Mouse (Mus musculus) gastrocnemius, adult 2 months (tissue): Measurements from ENCODE around the gene Abcb1a. TPM values are rescaled to one million over a fixed set of nuclear protein-coding genes. Genes with fewer than 3 reads are reported as not detected.

Experiments used
- DNase-seq: peaks from one replicate; pipeline ENCODE4 v3.0.0; 2022
- H3K27ac ChIP-seq: fragments of 200-600 bp; 2 replicates; pipeline ENCODE4 v1.8.1; 2022; ENCODE audit warnings: mild to moderate bottlenecking
- H3K4me3 ChIP-seq: fragments of 200-600 bp; 2 replicates; pipeline ENCODE4 v1.8.1; 2022; ENCODE audit warnings: mild to moderate bottlenecking, moderate library complexity
- CTCF ChIP-seq: fragments of 200-600 bp; IDR thresholded peaks from 2 replicates; pipeline ENCODE4 v1.8.1; 2022; ENCODE audit warnings: antibody characterized with exemption, mild to moderate bottlenecking, moderate library complexity
- intact Hi-C: fragments of 180-260 bp; cut with DNase I; formaldehyde crosslinking; loops from one replicate; pipeline ENCODE4 v1.15.1; 2025
- long read RNA-seq, 2 experiments: library from polyadenylated mRNA; stranded (forward); transcript quantifications; one replicate each; pipeline ENCODE4 v2.0.0; 2021
- total RNA-seq, 2 experiments: library from RNA; stranded (reverse); gene quantifications; 2 replicates each; pipeline ENCODE4 v1.2.3; 2021

Gene Abcb1a
- total RNA-seq, result 1 to 10 TPM; 3.9 to 4.4 TPM
- long read RNA-seq, experiment 1, partial matches to known transcripts, result 2 of 3 reads
- long read RNA-seq, experiment 1, other reads (novel, unspliced or antisense), result 1 of 3 reads
- long read RNA-seq, experiment 2, partial matches to known transcripts, result 0 of 1 reads
- long read RNA-seq, experiment 2, other reads (novel, unspliced or antisense), result 1 of 1 reads

DNA sequence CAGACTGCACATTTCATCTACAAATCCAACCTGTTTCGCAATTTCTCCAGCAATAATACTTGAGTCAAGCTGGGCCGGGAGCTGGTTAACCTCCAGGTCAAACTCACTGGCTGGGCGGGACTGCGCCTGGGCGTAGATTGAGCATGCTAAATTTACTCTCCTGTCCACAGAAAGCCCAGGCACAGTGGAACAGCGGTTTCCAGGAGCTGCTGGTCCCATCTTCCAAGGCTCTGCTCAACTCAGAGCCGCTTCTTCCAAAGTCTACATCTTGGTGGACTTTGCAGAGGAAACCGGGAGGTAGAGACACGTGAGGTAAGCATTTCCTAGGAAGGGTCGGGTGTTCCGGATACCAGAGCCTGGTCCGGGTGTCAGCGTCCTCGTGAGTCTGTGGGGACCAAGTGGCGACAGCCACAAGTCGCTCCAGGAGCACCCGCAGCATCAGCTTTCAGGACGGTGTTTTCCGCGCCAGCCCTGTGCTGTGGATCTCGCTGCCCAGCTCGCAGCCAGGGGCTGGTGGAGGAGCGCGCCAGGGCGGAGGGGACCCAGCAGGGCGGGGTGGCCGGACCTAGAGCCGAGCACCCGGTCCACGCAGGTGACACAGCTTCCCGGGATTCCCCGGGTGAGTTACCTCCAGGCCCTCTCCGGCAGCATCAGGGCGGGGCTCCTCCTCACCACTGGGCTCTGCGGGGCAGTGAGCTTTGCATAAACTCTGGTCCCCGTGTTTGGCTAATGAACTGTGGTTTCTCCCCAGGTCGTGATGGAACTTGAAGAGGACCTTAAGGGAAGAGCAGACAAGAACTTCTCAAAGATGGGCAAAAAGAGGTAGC, at the start of gene Abcb1a:
Gene Abcb1a (plus strand): TSS at position 167 of the 827 bp plus-strand sequence.
- TF ChIP-seq CTCF, result no peak

DNA sequence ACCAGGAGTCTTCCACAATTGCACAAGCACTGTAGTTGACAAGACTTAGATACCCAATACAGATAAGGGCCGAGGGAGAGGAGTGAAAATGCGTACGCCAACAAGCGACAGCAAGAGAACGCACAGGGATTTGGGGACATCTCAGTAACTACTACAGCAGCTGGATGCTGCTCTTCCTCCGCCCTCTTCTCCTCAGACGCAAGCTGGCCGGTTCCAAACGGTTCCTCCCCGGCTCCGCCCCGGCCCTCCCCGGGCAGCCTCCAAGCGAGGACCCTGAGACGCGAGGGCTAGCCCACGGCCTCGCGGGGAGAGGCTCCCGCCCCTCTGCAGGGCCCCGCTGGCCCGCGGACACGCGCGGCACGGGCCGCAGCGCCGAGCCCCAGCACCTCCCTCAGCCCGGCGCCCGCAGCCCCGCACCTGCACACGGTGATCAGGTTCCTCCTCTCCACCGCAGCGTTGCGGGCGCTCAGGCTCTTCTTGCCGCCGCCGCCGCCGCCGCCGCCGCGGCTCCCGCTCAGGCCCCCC, 37.7 kb upstream of the Abcb1a start:
- intact Hi-C loops, result no loop called here
- DNase-seq, result peak; percentile 34
- Histone ChIP-seq H3K4me3 (peak overlapping the region; percentile 88), H3K27ac (peak overlapping the region; percentile 65)
- no peak for TF ChIP-seq CTCF

More for the DNA sequence above, at the start of gene Abcb1a:
- H3K27ac ChIP-seq, result peak within 1 kb of the TSS; percentile 38
- DNase-seq, result peak; percentile 41
- intact Hi-C loops, result no loop called here
- peak within 1 kb of the TSS; percentile 67 for H3K4me3 ChIP-seq

DNA sequence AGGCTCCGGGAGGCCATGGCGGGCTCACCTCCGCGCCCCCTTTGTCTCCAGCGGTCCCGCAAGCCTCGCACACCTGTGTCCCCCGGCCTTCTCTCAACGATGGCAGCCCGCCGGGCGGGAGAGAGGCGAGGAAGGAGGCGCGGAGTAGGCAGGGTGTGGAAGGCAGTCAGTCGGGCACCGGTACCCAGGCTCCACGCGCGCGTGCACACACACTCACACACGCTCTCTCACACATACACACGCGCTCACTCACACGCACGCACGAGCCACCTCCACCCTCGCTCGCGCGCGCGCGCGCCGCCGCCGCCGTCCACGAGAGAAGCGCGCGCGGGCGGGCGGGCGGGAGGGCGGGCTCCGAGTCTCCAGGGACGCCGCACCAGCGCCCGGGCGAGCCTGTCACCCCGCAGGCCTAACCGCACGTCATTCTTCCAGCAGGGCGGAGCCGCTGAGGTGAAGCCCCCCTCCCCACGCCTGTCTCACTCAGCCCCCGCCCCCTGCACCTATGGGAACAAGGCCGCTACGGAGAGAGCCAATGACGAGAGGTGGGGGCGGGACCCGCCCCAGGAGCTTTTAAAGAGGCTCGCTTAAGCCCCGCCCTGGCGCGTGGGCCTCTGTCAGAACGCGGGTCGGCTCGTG, 37.2 kb upstream of the Abcb1a start, which contains the start of gene Rundc3b:
Gene Rundc3b (minus strand): TSS at position 357 of the 636 bp plus-strand sequence.
- intact Hi-C loops, result no loop called here
- Histone ChIP-seq H3K4me3 (peak within 1 kb of the TSS; percentile 88), H3K27ac (peak within 1 kb of the TSS; percentile 65)
- peak; percentile 84 for DNase-seq
- no peak for TF ChIP-seq CTCF

DNA sequence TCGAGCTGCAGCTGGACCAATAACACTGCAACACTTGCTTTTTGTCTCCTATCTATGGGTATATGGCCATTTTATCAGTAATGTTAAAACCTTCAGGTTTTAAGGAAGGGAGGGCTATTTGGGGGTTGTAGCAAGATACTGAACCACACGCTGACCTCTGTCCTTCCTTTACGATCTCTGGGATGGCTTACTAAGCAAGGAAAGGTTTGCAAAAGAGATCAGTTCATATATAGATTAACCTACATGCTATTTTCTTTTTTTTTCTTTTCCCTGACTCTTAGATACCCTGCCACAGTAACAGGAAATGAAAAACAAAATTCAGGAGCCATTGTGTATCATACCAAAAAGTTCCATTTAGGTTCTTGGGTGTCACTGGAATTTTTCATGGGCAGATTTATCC, 27.0 kb upstream of the Abcb1a start:
- no peak for TF ChIP-seq CTCF
- H3K27ac ChIP-seq, result no peak overlapping the region
- intact Hi-C loops, result no loop called here
- no peak for DNase-seq
- no peak overlapping the region for H3K4me3 ChIP-seq

DNA sequence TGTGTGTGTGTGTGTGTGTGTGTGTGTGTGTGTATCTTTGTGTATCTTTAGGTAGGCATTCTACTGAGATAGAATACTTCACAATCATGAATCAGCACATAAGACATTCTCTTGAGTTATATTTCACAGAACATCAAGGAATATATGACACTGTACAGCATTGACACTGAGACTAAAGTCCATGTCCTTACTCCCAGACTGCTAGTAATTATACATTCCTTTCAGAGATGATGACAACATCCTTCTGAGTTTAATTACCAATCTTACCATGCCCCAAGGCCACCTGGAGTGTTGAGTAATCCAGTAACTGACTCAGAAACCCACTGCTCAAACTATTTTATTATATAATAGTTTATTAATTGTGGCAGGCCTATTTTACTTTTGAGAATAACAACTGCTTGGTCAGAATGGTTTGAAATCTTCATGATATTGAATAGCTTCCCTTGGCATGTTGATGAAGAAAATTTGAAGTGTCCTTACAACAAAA, 25.3 kb upstream of the Abcb1a start:
- intact Hi-C loops, result no loop called here
- DNase-seq, result no peak
- Histone ChIP-seq H3K27ac (no peak overlapping the region), H3K4me3 (no peak overlapping the region)
- no peak for TF ChIP-seq CTCF

DNA sequence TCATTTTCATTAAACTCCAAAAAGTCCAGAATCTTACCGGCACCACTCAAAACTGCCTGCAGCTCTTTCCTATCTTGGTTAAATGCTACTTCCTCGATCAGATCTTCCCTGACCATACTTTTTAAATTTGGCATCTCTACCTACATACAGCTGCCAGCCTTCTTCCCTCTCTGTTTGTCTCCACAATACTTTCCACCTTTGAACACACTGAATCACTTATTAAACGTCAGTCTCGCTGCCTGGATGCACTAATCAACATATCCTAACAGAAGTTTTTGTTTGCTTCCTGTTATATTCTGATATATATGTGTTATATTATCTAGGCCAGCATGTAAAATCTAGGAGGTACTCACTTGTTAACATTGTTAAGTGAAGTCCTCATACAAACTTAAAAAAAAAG, 11.6 kb upstream of the Abcb1a start:
- no peak overlapping the region for H3K4me3 ChIP-seq
- DNase-seq, result no peak
- TF ChIP-seq CTCF, result no peak
- H3K27ac ChIP-seq, result no peak overlapping the region
- intact Hi-C loops, result no loop called here

DNA sequence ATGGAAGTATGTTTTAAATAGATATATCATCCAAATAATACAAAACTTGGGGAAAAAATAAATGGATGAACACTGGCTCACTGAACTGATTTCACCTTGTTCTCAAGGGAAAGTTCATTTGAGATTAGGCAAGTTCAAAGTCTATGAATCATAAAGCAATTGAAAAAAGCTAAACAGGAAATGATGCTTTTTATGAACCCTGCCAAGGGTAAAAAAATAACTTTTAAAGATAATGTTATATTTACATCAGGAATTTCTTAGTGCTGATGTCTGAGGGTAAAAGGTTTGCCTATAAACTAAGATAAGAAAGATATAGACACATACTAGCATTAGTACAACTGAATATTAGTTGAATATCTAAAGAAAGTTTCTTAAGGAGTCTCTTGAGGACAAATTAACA, 11.1 kb upstream of the Abcb1a start:
- Histone ChIP-seq H3K4me3 (no peak overlapping the region), H3K27ac (no peak overlapping the region)
- no peak for TF ChIP-seq CTCF
- DNase-seq, result no peak
- intact Hi-C loops, result no loop called here

DNA sequence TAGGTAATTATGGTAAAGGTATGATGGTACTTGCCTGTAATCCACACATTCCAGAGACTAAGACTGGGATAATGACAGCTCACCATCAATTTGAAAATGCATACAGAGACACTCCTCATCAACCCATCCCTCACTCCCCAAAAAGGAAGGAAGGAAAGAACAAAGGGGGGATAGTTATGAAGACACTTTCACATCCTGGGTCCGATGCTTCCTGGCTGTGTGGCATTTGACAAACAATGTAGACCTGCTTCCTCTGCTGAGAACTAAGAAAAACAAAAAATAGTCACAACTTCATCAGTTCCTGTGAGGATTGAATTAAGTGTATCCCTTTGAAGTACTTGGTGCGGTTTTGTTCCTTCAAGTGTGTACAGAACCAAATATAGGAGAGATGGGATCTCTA, 7.8 kb upstream of the Abcb1a start:
- DNase-seq, result no peak
- Histone ChIP-seq H3K4me3 (no peak overlapping the region), H3K27ac (no peak overlapping the region)
- intact Hi-C loops, result no loop called here
- TF ChIP-seq CTCF, result no peak

DNA sequence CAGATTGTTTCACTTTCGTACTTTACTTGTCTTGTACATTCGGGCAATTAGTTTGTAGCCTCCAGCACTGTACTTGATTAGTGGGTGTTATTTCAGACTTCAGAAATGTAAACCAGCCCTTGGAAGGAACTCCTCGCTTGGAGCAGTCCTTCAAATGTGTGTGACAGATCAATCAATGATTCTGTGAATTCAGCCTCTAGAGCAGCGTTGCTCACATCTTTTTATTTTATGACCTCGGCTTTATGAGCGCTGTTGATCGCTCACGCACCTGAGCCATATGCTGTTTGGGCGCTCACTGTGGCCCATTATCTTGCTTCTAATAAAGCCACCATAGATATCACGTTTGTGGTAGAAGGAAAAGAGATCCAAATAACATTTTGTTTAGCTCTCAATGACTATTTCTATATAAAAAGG, 868 bp downstream of the Abcb1a start:
- H3K27ac ChIP-seq, result no peak overlapping the region
- intact Hi-C loops, result no loop called here
- no peak for TF ChIP-seq CTCF
- peak overlapping the region; percentile 67 for H3K4me3 ChIP-seq
- DNase-seq, result no peak

DNA sequence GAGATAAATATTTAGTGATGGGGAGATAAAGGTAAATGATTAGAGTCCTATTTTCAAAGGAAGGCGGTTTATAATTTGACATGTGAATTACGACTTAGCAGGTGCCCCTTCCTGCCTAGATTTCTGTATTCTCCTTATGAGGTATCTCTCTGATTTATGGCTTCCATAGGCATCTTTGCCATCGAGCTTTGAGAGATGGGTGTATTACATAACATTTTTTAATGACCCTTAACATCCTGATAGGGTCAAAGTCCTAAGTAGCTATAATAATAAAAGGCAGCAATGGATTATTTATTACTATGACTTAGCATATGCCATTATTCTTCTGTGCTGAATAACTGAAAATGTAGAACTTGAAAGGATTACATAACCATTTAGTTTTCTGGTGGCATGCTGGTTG, 4.8 kb downstream of the Abcb1a start:
- Histone ChIP-seq H3K4me3 (no peak overlapping the region), H3K27ac (no peak overlapping the region)
- intact Hi-C loops, result no loop called here
- DNase-seq, result no peak
- TF ChIP-seq CTCF, result no peak

DNA sequence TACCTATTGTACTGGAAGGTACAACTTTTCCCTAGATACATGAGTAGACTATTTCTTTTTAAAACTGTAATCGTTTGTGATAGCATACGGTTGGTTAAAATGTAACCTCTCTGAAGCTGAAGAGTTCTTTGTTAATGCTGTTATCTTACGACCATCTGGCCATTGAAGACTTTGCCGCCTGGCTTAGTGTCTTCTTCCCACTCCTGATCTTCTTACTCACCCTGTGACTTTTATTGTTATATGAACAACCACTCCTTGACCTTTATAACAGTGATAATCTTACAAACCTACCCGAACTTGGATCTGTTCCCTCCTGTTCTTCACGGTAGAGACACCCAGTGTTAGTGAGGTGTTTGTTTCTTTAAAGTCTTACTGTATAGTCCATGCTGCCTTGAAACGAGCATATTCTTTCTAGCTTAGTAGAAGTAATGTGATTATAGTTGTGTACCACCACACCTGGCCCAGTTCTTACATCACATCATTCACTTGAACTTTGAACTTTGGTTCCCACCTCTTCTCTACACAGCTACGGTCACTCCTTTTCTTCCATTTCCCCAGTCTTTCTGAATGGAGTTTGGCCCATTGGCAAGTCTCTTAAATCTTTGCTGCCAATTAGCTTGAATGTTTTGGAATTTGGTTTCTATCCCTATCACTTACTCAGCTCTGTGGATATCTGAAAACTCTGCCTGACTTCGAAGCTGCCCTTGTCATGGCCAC, 8.0 kb downstream of the Abcb1a start:
- no peak overlapping the region for H3K27ac ChIP-seq
- intact Hi-C loops, result no loop called here
- H3K4me3 ChIP-seq, result no peak overlapping the region
- TF ChIP-seq CTCF, result no peak
- no peak for DNase-seq

DNA sequence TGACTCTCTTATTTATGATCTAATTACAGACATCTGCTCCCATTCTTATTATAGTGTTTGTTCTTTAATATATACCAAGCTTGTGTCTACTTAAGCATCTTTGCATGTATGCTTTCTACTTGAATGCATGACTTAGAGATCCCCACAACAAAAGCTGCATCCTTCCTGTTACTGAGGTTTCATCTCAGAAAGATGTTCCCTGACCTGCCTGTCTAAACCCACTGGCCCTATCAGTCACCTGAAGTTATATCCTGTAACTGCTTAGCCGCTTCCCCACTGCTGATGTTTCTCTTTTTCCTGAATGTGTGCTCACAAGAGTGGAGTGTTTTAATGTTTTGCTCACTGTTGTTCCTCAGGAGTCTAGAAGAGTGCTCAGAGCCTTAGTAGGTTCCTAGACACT, 9.7 kb downstream of the Abcb1a start:
- Histone ChIP-seq H3K4me3 (no peak overlapping the region), H3K27ac (no peak overlapping the region)
- TF ChIP-seq CTCF, result no peak
- intact Hi-C loops, result no loop called here
- no peak for DNase-seq
